Mouse (Mus musculus): Measurements from ENCODE around the gene Gpatch8. TPM values are rescaled to one million over a fixed set of nuclear protein-coding genes. Genes with fewer than 3 reads are reported as not detected.
A peak's percentile ranks its signal among the peaks of the same experiment; 100 is the strongest.

Gpatch8 gene
- polyA plus RNA-seq (2015; fragmentation: Nextera tagmentation; extraction: Ambion mirVana) = 77.6 and 80.8 TPM in 2 replicates

DNA sequence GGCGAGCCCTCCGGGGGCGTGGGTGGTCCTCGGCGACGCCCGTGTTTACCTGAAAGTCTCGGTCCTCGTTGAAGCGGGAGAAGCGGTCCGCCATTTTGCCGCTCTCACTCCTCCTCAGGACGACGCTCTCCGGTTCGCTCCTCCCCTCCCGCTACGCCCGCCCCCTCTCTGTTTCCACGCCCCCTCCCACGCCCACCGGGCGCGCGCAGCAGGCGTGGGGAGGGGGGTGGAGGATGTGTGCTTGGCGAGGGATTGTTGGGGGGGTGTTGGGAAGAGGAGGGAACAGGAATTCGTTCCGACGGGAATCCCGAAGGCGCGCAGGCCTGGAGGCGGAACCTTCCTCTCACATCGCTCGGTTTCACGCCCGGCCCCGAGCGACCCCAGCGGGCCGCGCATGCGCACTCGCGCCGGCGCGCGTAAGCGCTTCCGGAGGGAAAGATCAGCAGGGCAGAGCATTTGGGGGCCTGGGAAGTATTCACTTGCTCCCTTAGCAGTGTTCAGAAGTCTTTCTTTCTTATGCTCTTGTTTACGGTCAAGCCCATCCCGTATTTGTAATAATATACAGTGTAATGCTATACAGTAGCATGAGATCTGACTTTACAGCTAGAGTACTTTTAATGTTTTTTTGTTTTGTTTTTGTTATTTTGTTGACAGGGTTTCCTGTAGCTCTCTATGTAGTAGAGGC lies at the start of gene Gpatch8:
Gene Gpatch8 (minus strand): TSS at position 362 of the 685 bp plus-strand sequence.
- peak; percentile 96 for ATAC-seq (replicated peaks)
- Histone ChIP-seq H3K27ac (replicated peaks) (peak within 1 kb of the TSS; percentile 94), H3K36me3 (no peaks in the 10 kb centered on the region), H3K27me3 (no peaks in the 10 kb centered on the region), H3K9me3 (no peaks in the 10 kb centered on the region), H3K4me3 (peak within 1 kb of the TSS; percentile 98), H3K9ac (replicated peaks) (peak within 1 kb of the TSS; percentile 99), H3K4me1 (peaks cover 36% of the 10 kb centered on the region), H3K4me2 (replicated peaks) (peak within 1 kb of the TSS; percentile 76)
- WGBS = 0% methylated on average over 44 of the region's 55 CpGs

DNA sequence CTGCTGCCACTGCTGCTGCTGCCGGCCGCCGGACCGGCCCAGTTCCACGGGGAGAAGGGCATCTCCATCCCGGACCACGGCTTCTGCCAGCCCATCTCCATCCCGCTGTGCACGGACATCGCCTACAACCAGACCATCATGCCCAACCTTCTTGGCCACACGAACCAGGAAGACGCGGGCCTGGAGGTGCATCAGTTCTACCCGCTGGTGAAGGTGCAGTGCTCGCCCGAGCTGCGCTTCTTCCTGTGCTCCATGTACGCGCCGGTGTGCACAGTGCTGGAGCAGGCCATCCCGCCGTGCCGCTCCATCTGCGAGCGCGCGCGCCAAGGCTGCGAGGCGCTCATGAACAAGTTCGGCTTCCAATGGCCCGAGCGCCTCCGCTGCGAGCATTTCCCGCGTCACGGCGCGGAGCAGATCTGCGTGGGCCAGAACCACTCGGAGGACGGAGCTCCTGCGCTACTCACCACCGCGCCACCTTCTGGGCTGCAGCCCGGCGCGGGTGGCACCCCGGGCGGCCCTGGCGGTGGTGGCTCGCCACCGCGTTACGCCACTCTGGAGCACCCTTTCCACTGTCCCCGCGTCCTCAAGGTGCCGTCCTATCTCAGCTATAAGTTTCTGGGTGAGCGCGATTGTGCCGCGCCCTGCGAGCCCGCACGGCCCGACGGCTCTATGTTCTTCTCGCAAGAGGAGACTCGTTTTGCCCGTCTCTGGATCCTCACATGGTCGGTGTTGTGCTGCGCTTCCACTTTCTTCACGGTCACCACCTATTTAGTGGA lies 48.8 kb upstream of the Gpatch8 start:
- Histone ChIP-seq H3K4me3 (peak overlapping the region; percentile 82), H3K27me3 (no peaks in the 10 kb centered on the region), H3K4me2 (replicated peaks) (peak overlapping the region; percentile 85), H3K27ac (replicated peaks) (peak overlapping the region; percentile 98), H3K36me3 (no peaks in the 10 kb centered on the region), H3K4me1 (peaks cover 42% of the 10 kb centered on the region), H3K9ac (replicated peaks) (peak overlapping the region; percentile 82), H3K9me3 (no peaks in the 10 kb centered on the region)
- WGBS = under 1% methylated on average over 74 of the region's 74 CpGs
- peak; percentile 51 for ATAC-seq (replicated peaks)

DNA sequence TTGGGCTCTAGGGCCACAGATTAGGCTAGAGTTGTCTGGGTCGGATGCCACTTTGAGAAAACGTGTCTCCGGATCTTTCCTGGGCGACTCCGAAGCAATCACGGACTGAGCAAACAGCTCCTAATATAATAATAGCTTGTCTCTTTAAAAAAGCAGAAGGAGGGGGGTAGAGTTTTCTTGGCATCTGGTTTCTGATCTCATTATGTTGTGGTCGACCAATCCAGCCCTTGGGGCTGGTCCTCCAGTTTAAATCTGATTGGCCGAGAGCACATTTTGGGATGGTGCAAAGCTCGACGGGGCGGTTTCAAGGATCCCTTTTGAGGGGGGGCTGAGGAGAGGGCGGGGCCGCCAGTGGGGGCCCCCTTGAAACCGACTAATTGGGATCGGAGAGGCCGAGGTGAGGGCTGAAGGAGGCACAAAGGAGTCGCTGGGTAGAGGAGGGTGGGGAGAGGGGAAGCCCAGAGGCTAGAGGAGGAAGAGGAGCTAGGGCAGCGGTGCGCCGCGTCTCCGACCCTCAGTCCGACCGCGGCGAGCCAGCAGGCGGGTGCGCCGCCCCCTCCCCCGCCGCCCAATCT lies 47.9 kb upstream of the Gpatch8 start, which contains the start of gene Fzd2:
Gene Fzd2 (plus strand): TSS at position 387 of the 575 bp plus-strand sequence.
- Histone ChIP-seq H3K4me1 (peaks cover 34% of the 10 kb centered on the region), H3K9me3 (no peaks in the 10 kb centered on the region), H3K27me3 (no peaks in the 10 kb centered on the region), H3K9ac (replicated peaks) (peak within 1 kb of the TSS; percentile 82), H3K27ac (replicated peaks) (peak within 1 kb of the TSS; percentile 98), H3K4me3 (peak within 1 kb of the TSS; percentile 82), H3K4me2 (replicated peaks) (peak within 1 kb of the TSS; percentile 85), H3K36me3 (no peaks in the 10 kb centered on the region)
- ATAC-seq (replicated peaks) = peak; percentile 94
- under 1% methylated on average over 31 of the region's 31 CpGs for WGBS

DNA sequence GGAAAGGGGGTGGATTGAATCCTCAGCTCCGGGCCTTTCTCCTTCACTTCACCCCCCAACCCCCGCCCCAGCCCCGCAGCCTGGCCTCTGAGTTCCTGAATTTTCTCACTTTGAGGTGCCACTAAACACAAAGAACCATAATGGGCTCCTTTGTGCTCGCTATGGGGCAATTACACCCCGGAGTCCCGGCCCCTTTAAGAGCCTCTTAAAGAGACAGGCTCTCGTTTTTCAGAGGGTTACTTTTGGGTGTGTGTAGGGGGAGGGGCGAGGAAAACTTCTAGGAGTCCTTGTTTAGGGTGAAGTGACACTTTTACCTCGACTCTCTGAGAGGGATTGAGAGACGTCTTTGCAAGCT lies 47.3 kb upstream of the Gpatch8 start:
- 1% methylated on average over 10 of the region's 10 CpGs for WGBS
- Histone ChIP-seq H3K4me3 (peak overlapping the region; percentile 82), H3K27ac (replicated peaks) (peak overlapping the region; percentile 98), H3K36me3 (no peaks in the 10 kb centered on the region), H3K27me3 (no peaks in the 10 kb centered on the region), H3K4me1 (peaks cover 27% of the 10 kb centered on the region), H3K4me2 (replicated peaks) (peak overlapping the region; percentile 85), H3K9ac (replicated peaks) (peak overlapping the region; percentile 43), H3K9me3 (no peaks in the 10 kb centered on the region)
- ATAC-seq (replicated peaks) = peak; percentile 75

DNA sequence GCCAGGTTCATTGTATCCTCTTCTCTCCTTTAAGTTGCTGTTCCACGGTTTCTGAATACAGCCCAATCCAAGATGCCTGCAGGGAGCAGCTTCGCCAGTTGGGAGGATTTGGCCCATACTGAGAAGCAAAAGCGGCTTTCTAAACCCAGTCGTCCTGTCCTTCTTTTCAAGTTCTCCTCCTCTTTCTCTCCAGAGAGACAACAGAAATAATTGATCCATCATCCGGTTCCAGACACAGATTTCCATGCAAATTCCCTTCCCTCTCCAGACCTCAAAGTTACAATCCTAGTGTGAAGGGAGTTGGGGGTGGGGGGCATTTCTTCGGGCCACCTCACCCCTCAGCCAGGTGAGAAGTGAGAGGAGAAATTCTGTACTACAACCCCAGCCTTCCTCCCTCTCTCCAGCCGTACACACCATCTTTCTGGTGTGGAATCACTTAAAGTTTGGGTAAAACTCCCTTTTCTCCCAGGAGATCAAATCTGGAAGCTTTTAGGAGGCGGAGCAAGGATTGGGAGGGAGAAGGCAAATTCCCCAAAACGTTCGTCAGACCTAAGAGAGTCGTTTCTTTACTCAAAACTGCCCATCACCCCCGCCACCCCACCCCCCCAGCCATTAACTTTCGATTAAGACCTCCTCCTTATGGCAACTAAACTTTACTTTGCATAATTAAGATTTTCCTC lies 46.8 kb upstream of the Gpatch8 start:
- Histone ChIP-seq H3K9me3 (no peaks in the 10 kb centered on the region), H3K27me3 (no peaks in the 10 kb centered on the region), H3K9ac (replicated peaks) (peak overlapping the region; percentile 43), H3K36me3 (no peaks in the 10 kb centered on the region), H3K27ac (replicated peaks) (peak overlapping the region; percentile 98), H3K4me1 (peaks cover 22% of the 10 kb centered on the region), H3K4me3 (peak overlapping the region; percentile 82), H3K4me2 (replicated peaks) (peak overlapping the region; percentile 85)
- 2% methylated on average over 13 of the region's 13 CpGs for WGBS
- no peak for ATAC-seq (replicated peaks)

DNA sequence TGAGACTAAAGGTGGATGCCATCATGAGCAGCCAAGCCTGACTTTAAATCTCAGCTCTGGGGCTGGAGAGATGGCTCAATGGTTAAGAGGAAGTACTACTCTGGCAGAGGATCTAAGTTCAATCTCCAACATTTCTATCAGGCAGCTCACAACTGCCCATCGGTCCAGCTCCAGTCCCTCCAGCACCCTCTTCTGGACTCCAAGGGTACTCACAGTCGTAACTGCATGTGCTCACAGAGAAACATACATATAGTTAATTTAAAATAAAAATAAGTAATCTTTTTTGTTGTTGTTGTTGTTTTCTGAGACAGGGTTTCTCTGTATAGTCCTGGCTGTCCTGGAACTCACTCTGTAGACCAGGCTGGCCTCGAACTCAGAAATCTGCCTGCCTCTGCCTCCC lies 43.7 kb upstream of the Gpatch8 start:
- Histone ChIP-seq H3K36me3 (no peaks in the 10 kb centered on the region), H3K27ac (replicated peaks) (no peak overlapping the region), H3K27me3 (no peaks in the 10 kb centered on the region), H3K9me3 (no peaks in the 10 kb centered on the region), H3K4me3 (no peak overlapping the region), H3K4me2 (replicated peaks) (no peak overlapping the region), H3K9ac (replicated peaks) (no peak overlapping the region), H3K4me1 (peaks cover 25% of the 10 kb centered on the region)
- 92% methylated on average over 3 of the region's 3 CpGs for WGBS
- ATAC-seq (replicated peaks) = no peak

DNA sequence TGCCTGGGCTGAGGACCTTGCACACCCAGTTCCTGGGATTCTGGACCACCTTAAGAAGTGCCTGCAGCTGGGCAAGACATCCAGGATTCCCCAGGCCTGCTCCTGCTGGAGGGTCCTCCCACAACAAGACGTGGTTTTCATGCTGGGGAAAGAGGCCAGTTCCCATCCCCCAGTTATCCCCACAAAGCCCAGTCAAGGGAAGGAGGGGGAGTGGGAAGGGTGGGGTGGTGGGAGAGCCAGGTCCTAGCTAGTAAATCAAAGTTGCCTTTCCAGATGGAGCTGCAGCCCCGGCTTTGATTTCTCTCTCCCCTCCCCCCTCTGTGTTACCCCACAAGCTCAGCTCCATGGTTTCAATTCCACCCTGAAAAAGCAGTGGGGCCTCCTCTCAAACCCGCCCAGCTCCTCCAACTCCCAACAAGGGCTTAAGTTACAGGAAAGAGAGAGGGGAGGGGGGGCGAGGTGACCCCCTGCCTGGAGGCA lies 39.2 kb upstream of the Gpatch8 start:
- ATAC-seq (replicated peaks) = no peak
- no peaks in the 10 kb centered on the region for H3K27me3 ChIP-seq
- WGBS = 6% methylated on average over 4 of the region's 4 CpGs
- 0 out of 2 replicates have a peak overlapping the region, but pooled peaks have one; percentile 20 for H3K27ac ChIP-seq (replicated peaks)
- no peak overlapping the region for H3K4me2 ChIP-seq (replicated peaks)
- peaks cover 12% of the 10 kb centered on the region for H3K4me1 ChIP-seq
- no peaks in the 10 kb centered on the region for H3K9me3 ChIP-seq
- H3K9ac ChIP-seq (replicated peaks) = no peak overlapping the region
- no peak overlapping the region for H3K4me3 ChIP-seq
- H3K36me3 ChIP-seq = no peaks in the 10 kb centered on the region

DNA sequence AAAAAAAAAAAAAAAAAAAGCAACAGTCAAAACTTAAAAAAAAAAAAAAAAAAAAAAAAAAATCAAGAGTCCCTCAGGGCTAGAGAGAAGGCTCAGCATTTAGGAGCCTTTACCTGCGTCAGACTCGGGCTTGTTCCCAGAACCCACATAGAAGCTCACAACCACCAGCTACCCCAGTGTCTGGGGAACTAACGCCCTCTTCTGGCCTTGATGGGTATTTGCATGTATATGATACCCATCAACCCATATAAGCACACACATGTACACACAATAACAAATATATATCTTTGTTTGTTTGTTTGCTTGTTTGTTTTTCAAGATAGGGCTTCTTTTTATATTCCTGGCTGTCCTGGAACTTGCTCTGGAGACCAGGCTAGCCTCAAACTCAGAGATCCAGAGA lies 31.4 kb upstream of the Gpatch8 start:
- no peak overlapping the region for H3K27ac ChIP-seq (replicated peaks)
- H3K9ac ChIP-seq (replicated peaks) = no peak overlapping the region
- no peaks in the 10 kb centered on the region for H3K27me3 ChIP-seq
- ATAC-seq (replicated peaks) = no peak
- 65% methylated on average over 3 of the region's 3 CpGs for WGBS
- no peak overlapping the region for H3K4me2 ChIP-seq (replicated peaks)
- no peaks in the 10 kb centered on the region for H3K36me3 ChIP-seq
- H3K9me3 ChIP-seq = no peaks in the 10 kb centered on the region
- no peak overlapping the region for H3K4me3 ChIP-seq
- H3K4me1 ChIP-seq = peaks cover under 1% of the 10 kb centered on the region

DNA sequence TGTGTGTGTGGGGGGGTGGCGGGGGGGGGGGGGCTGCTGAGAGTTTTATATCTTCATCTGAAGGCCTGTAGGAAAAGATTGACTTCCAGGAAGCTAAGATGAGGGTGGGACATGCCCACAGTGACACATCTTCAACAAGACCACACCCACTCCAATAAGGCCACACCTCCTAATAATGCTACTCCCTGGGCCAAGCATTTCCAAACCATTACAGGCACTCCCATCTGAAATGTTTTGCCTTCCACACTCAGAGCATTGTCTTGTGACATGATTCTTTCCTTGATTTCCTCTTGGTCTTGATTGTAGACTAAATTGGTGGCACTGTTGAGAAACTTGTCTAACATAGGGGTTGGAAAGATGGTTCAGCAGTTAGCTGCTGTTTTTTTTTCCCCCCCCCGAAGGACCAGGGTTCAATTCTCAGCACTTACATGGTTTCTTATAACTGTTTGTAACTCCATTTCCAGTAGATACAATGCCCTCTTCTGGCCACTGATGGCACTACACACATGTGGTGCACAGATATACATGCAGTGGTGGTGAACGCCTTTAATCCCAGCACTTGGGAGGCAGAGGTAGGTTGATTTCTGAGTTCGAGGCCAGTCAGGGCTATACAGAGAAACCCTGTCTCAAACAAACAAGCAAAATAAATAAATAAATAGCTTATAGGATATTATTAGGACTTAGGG lies 30.4 kb upstream of the Gpatch8 start:
- H3K36me3 ChIP-seq = no peaks in the 10 kb centered on the region
- no peaks in the 10 kb centered on the region for H3K9me3 ChIP-seq
- H3K4me3 ChIP-seq = no peak overlapping the region
- 90% methylated on average over 4 of the region's 4 CpGs for WGBS
- no peaks in the 10 kb centered on the region for H3K27me3 ChIP-seq
- H3K27ac ChIP-seq (replicated peaks) = no peak overlapping the region
- H3K9ac ChIP-seq (replicated peaks) = no peak overlapping the region
- ATAC-seq (replicated peaks) = no peak
- H3K4me1 ChIP-seq = peaks cover 10% of the 10 kb centered on the region
- no peak overlapping the region for H3K4me2 ChIP-seq (replicated peaks)

DNA sequence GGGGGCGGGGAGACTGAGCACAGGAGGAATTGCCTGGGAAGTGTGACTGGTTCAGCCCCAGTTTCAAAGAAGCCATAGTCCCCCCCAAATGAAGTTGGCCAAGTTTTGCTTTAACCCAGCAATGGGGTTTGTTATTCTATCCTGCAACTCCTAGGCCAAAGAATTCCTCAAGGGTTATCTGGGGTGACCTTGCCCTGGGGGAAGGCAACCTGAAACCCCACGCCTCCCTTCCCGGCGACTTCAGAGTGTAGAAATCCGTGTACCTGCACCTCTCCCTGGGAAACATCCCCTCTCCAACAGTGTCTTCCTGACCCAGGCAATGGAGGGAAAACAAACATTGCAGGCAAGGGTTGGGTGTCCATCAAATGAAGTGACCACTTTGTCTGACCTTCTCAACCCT lies 26.5 kb upstream of the Gpatch8 start:
- WGBS = 32% methylated on average over 5 of the region's 5 CpGs
- H3K27ac ChIP-seq (replicated peaks) = peak overlapping the region; percentile 79; the same call in 1 of the 2 replicates
- H3K9ac ChIP-seq (replicated peaks) = no peak overlapping the region
- H3K4me2 ChIP-seq (replicated peaks) = no peak overlapping the region
- no peak overlapping the region for H3K4me3 ChIP-seq
- H3K36me3 ChIP-seq = no peaks in the 10 kb centered on the region
- no peak for ATAC-seq (replicated peaks)
- no peaks in the 10 kb centered on the region for H3K27me3 ChIP-seq
- H3K4me1 ChIP-seq = peaks cover 30% of the 10 kb centered on the region
- no peaks in the 10 kb centered on the region for H3K9me3 ChIP-seq

DNA sequence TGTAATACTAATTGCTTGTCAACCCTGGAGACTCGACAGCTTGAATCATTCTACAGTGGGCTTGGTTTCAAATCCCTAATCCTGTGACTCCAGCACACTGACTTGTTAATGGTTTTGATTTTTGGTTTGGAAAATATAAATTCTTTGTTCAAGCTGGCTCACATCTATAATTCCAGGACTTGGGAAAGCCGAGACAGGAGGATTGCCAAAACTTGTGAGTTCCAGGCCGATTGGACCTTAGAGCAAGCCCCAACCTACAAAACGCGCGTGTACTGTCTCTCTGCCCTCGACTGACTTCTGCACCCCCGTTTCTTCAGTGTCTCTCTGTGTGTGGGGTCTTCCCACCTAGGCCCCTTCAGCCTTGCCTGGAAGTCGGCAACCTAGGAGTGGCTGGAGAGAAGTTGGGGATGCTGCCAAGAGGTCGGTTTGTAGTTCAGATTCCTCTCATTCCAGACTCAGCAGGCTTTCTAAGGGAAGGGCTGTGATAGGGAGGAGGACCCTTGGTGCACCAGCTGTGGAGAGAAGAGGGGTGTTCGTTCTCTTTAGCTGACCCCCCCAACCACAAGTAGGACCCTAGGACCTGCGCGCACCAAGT lies 25.9 kb upstream of the Gpatch8 start:
- no peaks in the 10 kb centered on the region for H3K27me3 ChIP-seq
- 20% methylated on average over 13 of the region's 13 CpGs for WGBS
- no peaks in the 10 kb centered on the region for H3K36me3 ChIP-seq
- H3K9me3 ChIP-seq = no peaks in the 10 kb centered on the region
- peak overlapping the region; percentile 79 for H3K27ac ChIP-seq (replicated peaks)
- H3K4me2 ChIP-seq (replicated peaks) = no peak overlapping the region
- H3K9ac ChIP-seq (replicated peaks) = no peak overlapping the region
- ATAC-seq (replicated peaks) = no peak
- H3K4me1 ChIP-seq = peaks cover 30% of the 10 kb centered on the region
- no peak overlapping the region for H3K4me3 ChIP-seq
